Mouse (Mus musculus): ENCODE results near the gene Slc9a9. TPM values are rescaled to one million over a fixed set of nuclear protein-coding genes. Genes with fewer than 3 reads are reported as not detected.

Slc9a9 gene
- polyA plus RNA-seq, 1 experiment: 6.5 TPM

DNA sequence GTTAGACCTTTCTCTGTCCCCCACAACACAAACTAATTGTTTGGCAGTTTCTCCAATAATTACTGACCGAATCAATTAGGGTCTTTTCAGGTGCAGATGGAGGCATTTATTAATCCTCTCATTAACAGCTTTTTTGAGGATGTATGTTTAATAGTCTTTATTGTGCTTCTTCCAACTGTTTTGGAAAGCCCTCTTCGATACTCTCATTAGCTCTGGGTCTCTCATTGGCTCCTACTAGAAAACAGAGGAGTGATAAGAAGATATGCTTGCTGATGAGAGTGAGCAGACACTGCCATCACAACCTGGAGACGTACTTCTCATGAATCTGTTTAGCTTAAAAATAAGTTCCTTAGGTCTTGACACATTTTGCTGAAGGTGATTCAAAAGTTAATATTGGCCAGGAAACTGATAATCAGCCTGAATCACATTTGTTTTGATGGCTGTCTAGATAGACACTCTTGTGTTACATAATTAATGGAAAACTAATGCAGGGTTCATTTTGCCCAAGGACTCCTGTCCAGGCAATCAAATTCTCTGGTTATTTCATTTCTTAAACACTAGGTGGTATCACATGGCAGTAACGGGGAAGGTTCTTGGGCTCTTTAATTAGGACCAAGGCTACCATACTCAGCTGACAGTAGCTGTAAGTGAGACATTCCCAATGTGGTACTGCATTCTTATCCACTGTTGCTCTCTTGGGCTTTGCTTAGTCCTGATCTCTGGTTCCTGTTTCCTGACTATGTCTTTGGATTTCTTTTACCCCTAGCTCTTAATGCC is 199.5 kb downstream of the Slc9a9 start:
- H3K27ac ChIP-seq (ENCODE audit: control insufficient read depth, insufficient read depth, low read depth, low read length, poor library complexity): no peak overlapping the region
- no peak overlapping the region for H3K4me3 ChIP-seq (replicated peaks; ENCODE audit: control insufficient read depth, low read depth, low read length)
- WGBS: 68% methylated on average over 4 of the region's 4 CpGs
- no peak for TF ChIP-seq POLR2A (IDR thresholded peaks at IDR 0.05; ENCODE audit: borderline replicate concordance, control insufficient read depth, low read depth, low read length)
- no peaks in the 10 kb centered on the region for H3K4me1 ChIP-seq (ENCODE audit: control insufficient read depth, insufficient read depth, low read length)

DNA sequence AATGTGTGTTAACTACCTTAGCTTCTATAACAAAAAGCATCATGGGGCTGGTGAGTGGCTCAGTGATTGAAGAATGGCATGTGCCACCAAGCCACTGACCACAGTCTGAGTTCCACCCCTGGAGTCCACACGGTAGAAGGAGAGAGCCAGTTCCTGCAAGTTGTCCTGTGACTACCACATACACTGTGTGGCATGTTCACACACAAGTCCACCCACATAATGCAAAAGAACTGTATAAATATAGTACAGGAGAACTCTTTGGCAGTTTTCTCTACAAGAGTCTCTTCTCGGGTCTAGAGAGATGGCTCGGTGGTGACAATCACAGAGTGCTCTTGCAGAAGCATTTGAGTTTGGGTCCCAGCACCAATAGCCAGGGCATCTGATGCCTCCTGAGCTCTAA is 212.8 kb downstream of the Slc9a9 start:
- H3K27ac ChIP-seq (ENCODE audit: control insufficient read depth, insufficient read depth, low read depth, low read length, poor library complexity): no peak overlapping the region
- H3K4me1 ChIP-seq (ENCODE audit: control insufficient read depth, insufficient read depth, low read length): no peaks in the 10 kb centered on the region; the same call in 1 of the 2 replicates
- H3K4me3 ChIP-seq (replicated peaks; ENCODE audit: control insufficient read depth, low read depth, low read length): no peak overlapping the region
- 79% methylated on average over 3 of the region's 3 CpGs for WGBS
- TF ChIP-seq CTCF (IDR thresholded peaks at IDR 0.05; ENCODE audit: control insufficient read depth, insufficient read depth, low read length) (no peak), POLR2A (IDR thresholded peaks at IDR 0.05; ENCODE audit: borderline replicate concordance, control insufficient read depth, low read depth, low read length) (no peak)

DNA sequence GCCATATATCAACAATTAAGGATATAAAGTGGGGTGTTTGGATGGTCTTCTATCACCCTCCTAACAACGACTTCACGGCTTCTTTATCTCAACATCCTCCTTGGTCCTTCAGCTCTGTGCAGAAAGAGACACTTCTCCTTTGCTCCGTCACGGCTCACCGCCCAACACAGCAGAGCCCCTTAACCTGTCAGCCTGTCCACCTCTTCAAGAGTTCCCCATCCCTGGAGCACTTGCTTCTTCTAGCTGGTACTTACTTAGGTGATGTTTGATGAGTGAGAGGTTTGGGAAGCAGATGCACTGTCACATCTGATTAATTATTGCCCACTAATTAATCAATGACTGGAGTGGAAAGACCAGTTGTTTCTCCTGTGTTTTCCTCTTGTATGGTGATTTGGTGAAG is 213.7 kb downstream of the Slc9a9 start:
- WGBS: 88% methylated on average over 5 of the region's 5 CpGs
- TF ChIP-seq CTCF (IDR thresholded peaks at IDR 0.05; ENCODE audit: control insufficient read depth, insufficient read depth, low read length): no peak
- no peak for TF ChIP-seq POLR2A (IDR thresholded peaks at IDR 0.05; ENCODE audit: borderline replicate concordance, control insufficient read depth, low read depth, low read length)
- H3K27ac ChIP-seq (ENCODE audit: control insufficient read depth, insufficient read depth, low read depth, low read length, poor library complexity): no peak overlapping the region

DNA sequence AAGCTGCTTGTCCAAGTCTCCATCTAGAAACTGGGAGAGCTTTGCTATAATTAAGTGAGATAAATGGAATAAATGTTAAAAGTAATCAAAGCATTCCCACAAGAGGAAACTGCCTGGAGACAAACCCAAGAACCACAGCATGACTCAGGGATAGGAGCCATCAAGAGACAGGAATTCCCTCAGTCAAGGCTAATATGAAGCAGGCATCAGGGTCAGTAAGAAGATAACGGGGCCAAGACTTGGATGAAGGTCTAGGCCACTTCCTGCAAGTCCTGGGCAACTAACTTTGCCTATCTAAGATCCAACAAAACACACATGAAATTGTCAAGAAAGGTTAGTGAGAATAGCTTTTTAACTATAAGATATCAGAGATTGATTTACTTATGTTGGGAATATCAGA is 215.4 kb downstream of the Slc9a9 start:
- Histone ChIP-seq H3K4me1 (ENCODE audit: control insufficient read depth, insufficient read depth, low read length) (no peaks in the 10 kb centered on the region; the same call in 1 of the 2 replicates), H3K4me3 (replicated peaks; ENCODE audit: control insufficient read depth, low read depth, low read length) (no peak overlapping the region), H3K27ac (ENCODE audit: control insufficient read depth, insufficient read depth, low read depth, low read length, poor library complexity) (no peak overlapping the region)
- 88% methylated on average over 1 of the region's 1 CpGs for WGBS
- TF ChIP-seq POLR2A (IDR thresholded peaks at IDR 0.05; ENCODE audit: borderline replicate concordance, control insufficient read depth, low read depth, low read length) (no peak), CTCF (IDR thresholded peaks at IDR 0.05; ENCODE audit: control insufficient read depth, insufficient read depth, low read length) (no peak)

More for the DNA sequence above, 213.7 kb downstream of the Slc9a9 start:
- H3K4me1 ChIP-seq (ENCODE audit: control insufficient read depth, insufficient read depth, low read length): no peaks in the 10 kb centered on the region; the same call in 1 of the 2 replicates
- no peak overlapping the region for H3K4me3 ChIP-seq (replicated peaks; ENCODE audit: control insufficient read depth, low read depth, low read length)

DNA sequence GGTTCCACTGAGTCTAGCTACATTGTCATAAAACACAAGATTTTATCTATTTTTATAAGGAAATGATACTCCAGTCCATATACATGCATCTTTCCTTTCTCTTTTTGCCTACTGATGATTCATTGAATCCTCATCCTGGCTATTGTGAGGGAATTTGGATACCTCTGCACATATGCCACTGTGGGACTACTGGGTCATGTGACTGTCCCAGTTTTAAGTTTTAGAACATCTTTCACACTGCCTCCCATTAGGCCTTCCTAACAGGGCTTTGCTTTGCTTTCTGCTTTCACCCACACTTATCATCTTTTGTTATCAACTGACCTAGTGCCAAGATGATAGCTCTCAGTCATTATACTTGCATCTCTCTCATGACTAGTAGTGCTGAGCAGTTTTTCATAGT is 219.9 kb downstream of the Slc9a9 start:
- Histone ChIP-seq H3K27ac (ENCODE audit: control insufficient read depth, insufficient read depth, low read depth, low read length, poor library complexity) (no peak overlapping the region), H3K4me1 (ENCODE audit: control insufficient read depth, insufficient read depth, low read length) (no peaks in the 10 kb centered on the region), H3K4me3 (replicated peaks; ENCODE audit: control insufficient read depth, low read depth, low read length) (no peak overlapping the region)
- TF ChIP-seq CTCF (IDR thresholded peaks at IDR 0.05; ENCODE audit: control insufficient read depth, insufficient read depth, low read length) (no peak), POLR2A (IDR thresholded peaks at IDR 0.05; ENCODE audit: borderline replicate concordance, control insufficient read depth, low read depth, low read length) (no peak)

DNA sequence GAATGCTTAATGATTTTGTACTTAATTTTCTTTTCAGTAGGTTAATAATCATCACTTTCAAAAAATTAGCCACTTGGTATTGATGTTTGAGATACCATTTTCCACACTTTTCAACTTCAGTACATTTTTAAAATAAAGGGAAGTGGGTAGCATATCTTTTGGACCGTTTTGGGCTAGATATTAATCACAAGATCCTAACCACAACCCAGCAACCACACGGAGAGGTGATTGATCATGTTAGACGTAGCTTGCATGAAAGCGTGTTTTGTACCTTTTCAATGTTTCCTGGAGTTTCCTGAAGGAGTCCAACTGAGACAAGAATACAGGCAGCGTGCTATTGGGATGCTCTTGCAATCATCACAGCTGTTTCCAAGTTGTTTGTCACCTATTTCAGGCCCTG is 226.2 kb downstream of the Slc9a9 start:
- H3K4me1 ChIP-seq (ENCODE audit: control insufficient read depth, insufficient read depth, low read length): no peaks in the 10 kb centered on the region
- H3K4me3 ChIP-seq (replicated peaks; ENCODE audit: control insufficient read depth, low read depth, low read length): no peak overlapping the region
- TF ChIP-seq CTCF (IDR thresholded peaks at IDR 0.05; ENCODE audit: control insufficient read depth, insufficient read depth, low read length) (no peak), POLR2A (IDR thresholded peaks at IDR 0.05; ENCODE audit: borderline replicate concordance, control insufficient read depth, low read depth, low read length) (no peak)
- WGBS: 18% methylated on average over 5 of the region's 5 CpGs
- H3K27ac ChIP-seq (ENCODE audit: control insufficient read depth, insufficient read depth, low read depth, low read length, poor library complexity): no peak overlapping the region

DNA sequence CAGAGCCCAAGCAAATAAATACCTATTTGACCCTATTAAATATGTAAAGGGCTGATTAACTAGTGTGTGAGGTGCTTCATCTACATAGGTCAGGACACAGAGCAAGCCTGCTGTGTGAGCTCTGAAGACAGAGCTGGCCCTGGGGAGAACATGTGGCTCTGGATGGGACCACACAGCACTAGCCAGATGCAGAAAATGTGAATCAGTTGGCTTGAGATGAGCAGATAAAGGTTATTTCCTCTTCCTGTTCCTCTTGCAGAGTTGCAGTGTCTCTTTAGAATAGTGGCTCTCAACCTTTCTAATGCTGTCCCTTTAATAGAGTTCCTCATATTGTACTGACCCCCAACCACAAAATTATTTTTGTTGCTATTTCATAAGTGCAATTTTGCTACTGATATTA is 234.5 kb downstream of the Slc9a9 start:
- no peak for TF ChIP-seq POLR2A (IDR thresholded peaks at IDR 0.05; ENCODE audit: borderline replicate concordance, control insufficient read depth, low read depth, low read length)
- no peak for TF ChIP-seq CTCF (IDR thresholded peaks at IDR 0.05; ENCODE audit: control insufficient read depth, insufficient read depth, low read length)
- Histone ChIP-seq H3K4me1 (ENCODE audit: control insufficient read depth, insufficient read depth, low read length) (no peaks in the 10 kb centered on the region), H3K4me3 (replicated peaks; ENCODE audit: control insufficient read depth, low read depth, low read length) (no peak overlapping the region)

DNA sequence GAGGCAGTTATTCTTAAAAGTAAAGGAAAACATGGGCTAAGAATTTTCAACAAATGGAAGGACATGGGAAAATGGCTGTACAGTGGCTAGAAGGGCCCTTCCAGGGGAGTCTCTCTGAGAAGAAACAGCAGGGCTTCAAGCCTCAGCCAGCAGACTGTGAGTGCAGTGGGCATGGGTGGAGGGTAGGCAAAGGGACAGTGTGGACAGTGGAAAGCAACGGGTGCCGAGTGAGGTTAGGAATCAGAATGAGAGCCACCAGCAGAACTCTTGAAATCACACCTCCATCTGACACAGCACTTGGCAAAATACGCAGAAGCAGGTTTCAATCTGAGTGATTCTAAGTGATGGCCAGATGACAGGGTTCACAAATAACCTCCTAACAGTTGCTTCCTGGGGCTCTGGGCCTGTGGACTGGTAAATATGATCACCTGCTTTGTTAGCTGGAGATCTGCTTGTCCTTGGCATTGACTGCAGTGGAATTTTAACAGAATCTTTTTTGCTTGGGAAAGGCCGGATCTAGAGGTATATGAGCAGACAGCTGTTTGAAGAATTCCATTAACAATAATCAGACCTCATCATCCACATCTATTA is 237.4 kb downstream of the Slc9a9 start:
- Histone ChIP-seq H3K4me3 (replicated peaks; ENCODE audit: control insufficient read depth, low read depth, low read length) (no peak overlapping the region), H3K4me1 (ENCODE audit: control insufficient read depth, insufficient read depth, low read length) (no peaks in the 10 kb centered on the region), H3K27ac (ENCODE audit: control insufficient read depth, insufficient read depth, low read depth, low read length, poor library complexity) (no peak overlapping the region)
- WGBS: 75% methylated on average over 4 of the region's 4 CpGs
- TF ChIP-seq CTCF (IDR thresholded peaks at IDR 0.05; ENCODE audit: control insufficient read depth, insufficient read depth, low read length) (no peak), POLR2A (IDR thresholded peaks at IDR 0.05; ENCODE audit: borderline replicate concordance, control insufficient read depth, low read depth, low read length) (no peak)

More for the DNA sequence above, 234.5 kb downstream of the Slc9a9 start:
- no peak overlapping the region for H3K27ac ChIP-seq (ENCODE audit: control insufficient read depth, insufficient read depth, low read depth, low read length, poor library complexity)

All from bone marrow, adult 2 months (tissue).